Mouse (Mus musculus) liver, embryonic 14.5 days (tissue): ENCODE results near the gene Gca. TPM values are rescaled to one million over a fixed set of nuclear protein-coding genes. Genes with fewer than 3 reads are reported as not detected.

Source experiments
- ATAC-seq: fragments of 200-750 bp; cut with Nextera tagmentation; 2 replicates; pipeline ENCODE4 v1.8.0; 2017; ENCODE audit warnings: moderate number of reproducible peaks, mild to moderate bottlenecking, moderate library complexity; ENCODE audit not compliant: insufficient read depth
- DNase-seq, 3 experiments: peaks; one replicate each; pipeline ENCODE4 v3.0.0-alpha.2; 2012 to 2013; ENCODE audit warnings: low read depth in 3 of 3, low spot score in 3 of 3
- H3K27ac ChIP-seq: fragments of 300-500 bp; sonication (generic); 2 replicates; pipeline ENCODE4 v1.5.1; 2014; ENCODE audit warnings: moderate library complexity, mild to moderate bottlenecking, control low read depth, inconsistent platforms
- H3K27me3 ChIP-seq: fragments of 300-500 bp; sonication (generic); 2 replicates; pipeline ENCODE4 v1.6.1; 2014; ENCODE audit warnings: mild to moderate bottlenecking, low read length, moderate library complexity; ENCODE audit not compliant: control insufficient read depth, insufficient read depth
- H3K36me3 ChIP-seq: fragments of 300-500 bp; sonication (generic); replicated peaks from 2 replicates; pipeline ENCODE4 v1.6.1; 2014; ENCODE audit warnings: low read depth; ENCODE audit not compliant: control insufficient read depth, insufficient read depth
- H3K4me1 ChIP-seq, 2 experiments: fragments of 200-500 bp in 1 of 2; fragments of 300-500 bp in 1 of 2; sonication (generic) in 1 of 2; replicated peaks; 2 replicates each; pipeline ENCODE4 v1.6.1; 2012 to 2014; ENCODE audit warnings: antibody characterized with exemption in 1 of 2, inconsistent platforms in 1 of 2, low read length in 1 of 2; ENCODE audit not compliant: control insufficient read depth in 2 of 2, insufficient read depth in 2 of 2
- H3K4me2 ChIP-seq: fragments of 300-500 bp; sonication (generic); 2 replicates; pipeline ENCODE4 v1.6.1; 2014; ENCODE audit warnings: low read depth, mild to moderate bottlenecking, control low read depth, moderate library complexity
- H3K4me3 ChIP-seq, 2 experiments: fragments of 200-500 bp in 1 of 2; fragments of 300-500 bp in 1 of 2; sonication (generic) in 1 of 2; 2 replicates each; pipeline ENCODE4 v1.5.1; 2012 to 2014; ENCODE audit warnings: low read depth in 2 of 2, low read length in 2 of 2, mild to moderate bottlenecking in 2 of 2, control low read depth in 1 of 2, inconsistent platforms in 1 of 2, moderate library complexity in 1 of 2; ENCODE audit not compliant: insufficient read depth in 1 of 2
- H3K9ac ChIP-seq: fragments of 300-500 bp; sonication (generic); replicated peaks from 2 replicates; pipeline ENCODE4 v1.6.1; 2014; ENCODE audit warnings: mild to moderate bottlenecking, control low read depth, moderate library complexity
- H3K9me3 ChIP-seq: fragments of 300-500 bp; sonication (generic); 2 replicates; pipeline ENCODE4 v1.6.1; 2016; ENCODE audit warnings: low read length, mixed read lengths; ENCODE audit not compliant: control insufficient read depth
- CTCF ChIP-seq: IDR thresholded peaks from 2 replicates; pipeline ENCODE4 v1.5.1; 2016; ENCODE audit warnings: antibody characterized with exemption, low read depth, control low read depth
- EP300 ChIP-seq: IDR thresholded peaks from 2 replicates; pipeline ENCODE4 v1.6.1; 2016; ENCODE audit warnings: antibody characterized with exemption, low read depth
- WGBS: fragments of 180-500 bp; shearing (Covaris S2); extraction: QIAGEN DNeasy Blood & Tissue Kit; methylation state at CpG from one replicate; pipeline ENCODE4 v1.1.7; 2014; ENCODE audit not compliant: insufficient replicate concordance; 5-methylcytosine and 5-hydroxymethylcytosine counted together
- polyA plus RNA-seq, 2 experiments: library from polyadenylated mRNA; depleted of rRNA in 1 of 2; stranded (reverse) in 1 of 2; unstranded in 1 of 2; fragments of >200 nt; fragmentation: Nextera tagmentation in 1 of 2; extraction: Ambion mirVana in 1 of 2; gene quantifications; 2 replicates each; pipeline versions ENCODE4 v1.2.1 to v1.2.3; 2012 to 2014

Gene Gca
- polyA plus RNA-seq, 2 experiments, result 2.1 to 2.8 TPM

- Histone ChIP-seq H3K27ac (no peak overlapping the region; the same call in 1 of the 2 replicates), H3K27me3 (no peaks in the 10 kb centered on the region), H3K4me3 (peak overlapping the region; percentile 64 to 70), H3K4me1 (peaks cover 7 to 9% of the 10 kb centered on the region in 2 experiments), H3K9ac (peak overlapping the region; percentile 79), H3K4me2 (peak overlapping the region; percentile 87), H3K36me3 (no peaks in the 10 kb centered on the region), H3K9me3 (no peaks in the 10 kb centered on the region)
- 21% methylated on average over 12 of the region's 12 CpGs for WGBS
- TF ChIP-seq EP300 (no peak), CTCF (no peak)
- DNase-seq, result no peak
- ATAC-seq, result peak; percentile 47
These were observed 18.6 kb upstream of the Gca start for GRCm38 (mm10) chr2:62645475-62645874.

DNA sequence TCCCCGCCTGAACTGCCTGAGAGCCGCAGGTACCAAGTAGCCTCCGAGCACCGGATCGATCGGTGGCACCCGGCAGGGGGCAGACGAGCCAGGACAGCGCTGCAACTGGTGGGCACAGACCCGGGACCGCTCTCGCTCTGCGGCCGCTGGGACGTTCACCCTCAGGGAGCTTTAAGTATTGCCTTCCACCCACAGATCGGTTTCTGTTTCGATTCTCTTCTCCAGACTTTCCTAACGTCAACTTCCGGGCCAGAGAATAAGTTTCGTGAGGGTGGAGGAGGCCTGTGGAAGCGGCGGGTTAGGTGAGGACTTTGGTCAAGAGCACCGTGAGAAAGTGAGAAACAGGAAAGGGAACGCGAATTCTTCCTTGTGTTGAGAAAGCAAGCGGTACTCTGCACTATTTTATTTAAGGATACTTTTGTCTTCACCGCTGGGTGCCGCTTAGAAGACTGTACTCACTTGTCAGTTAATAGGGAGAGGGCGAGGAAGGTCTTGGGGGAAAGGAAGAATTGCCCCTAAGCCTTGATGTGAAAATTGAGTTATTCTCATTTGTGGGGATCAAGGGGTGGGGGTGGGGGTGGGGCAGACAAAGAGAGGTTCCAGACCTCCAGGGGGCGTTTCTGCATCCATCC is 18.0 kb upstream of the Gca start, which contains the start of gene Ifih1:
Gene Ifih1 (minus strand): TSS at position 242 of the 632 bp plus-strand sequence.
- peak within 1 kb of the TSS; percentile 64 to 70 for H3K4me3 ChIP-seq
- peak; percentile 86 for ATAC-seq
- peak; percentile 42 to 65 (median 44) for DNase-seq
- no peak for TF ChIP-seq EP300
- TF ChIP-seq CTCF, result peak; percentile 83
- H3K9ac ChIP-seq, result peak within 1 kb of the TSS; percentile 79
- H3K4me1 ChIP-seq, result peaks cover 7 to 9% of the 10 kb centered on the region in 2 experiments
- H3K27ac ChIP-seq, result peak within 1 kb of the TSS; percentile 65
- under 1% methylated on average over 30 of the region's 30 CpGs for WGBS
- no peaks in the 10 kb centered on the region for H3K36me3 ChIP-seq
- H3K9me3 ChIP-seq, result no peaks in the 10 kb centered on the region
- H3K27me3 ChIP-seq, result no peaks in the 10 kb centered on the region
- peak within 1 kb of the TSS; percentile 87 for H3K4me2 ChIP-seq

GRCm38 (mm10) chr2:62646671-62647289 is 17.3 kb upstream of the Gca start:
- ATAC-seq, result no peak
- Histone ChIP-seq H3K4me2 (peak overlapping the region; percentile 87), H3K27me3 (no peaks in the 10 kb centered on the region), H3K9ac (peak overlapping the region; percentile 79), H3K4me1 (peaks cover 7 to 9% of the 10 kb centered on the region in 2 experiments), H3K9me3 (no peaks in the 10 kb centered on the region), H3K4me3 (peak overlapping the region; percentile 64 to 70), H3K27ac (no peak overlapping the region), H3K36me3 (no peaks in the 10 kb centered on the region)
- no peak for TF ChIP-seq EP300
- no peak for TF ChIP-seq CTCF
- WGBS, result 29% methylated on average over 6 of the region's 6 CpGs
- no peak for DNase-seq

DNA sequence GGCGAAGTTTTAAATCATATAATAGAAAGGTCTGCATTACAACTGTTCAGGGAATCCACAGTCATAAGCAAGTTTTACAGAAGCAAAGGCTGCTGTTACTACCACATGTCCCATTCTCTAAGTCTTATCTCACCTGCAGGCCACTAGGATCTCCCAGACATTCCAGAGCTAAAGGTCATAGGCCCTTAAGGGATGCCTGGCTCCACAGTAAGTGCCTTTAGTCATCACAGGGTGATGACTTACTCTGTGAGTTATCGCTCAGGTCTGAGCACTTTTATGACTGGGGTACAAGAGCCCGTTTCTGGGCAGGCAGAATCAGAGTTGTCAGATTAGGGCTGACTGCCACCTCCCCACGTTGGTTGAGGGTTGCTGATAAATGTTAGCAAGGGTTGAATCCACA is 12.2 kb upstream of the Gca start:
- no peak overlapping the region for H3K9ac ChIP-seq
- DNase-seq (no peak), ATAC-seq (no peak)
- TF ChIP-seq CTCF (no peak), EP300 (no peak)
- H3K27me3 ChIP-seq, result no peaks in the 10 kb centered on the region
- H3K27ac ChIP-seq, result no peak overlapping the region
- no peak overlapping the region for H3K4me2 ChIP-seq
- H3K4me3 ChIP-seq, result no peak overlapping the region
- H3K9me3 ChIP-seq, result no peaks in the 10 kb centered on the region
- H3K4me1 ChIP-seq, result no peaks in the 10 kb centered on the region
- 29% methylated on average over 4 of the region's 4 CpGs for WGBS
- no peaks in the 10 kb centered on the region for H3K36me3 ChIP-seq

DNA sequence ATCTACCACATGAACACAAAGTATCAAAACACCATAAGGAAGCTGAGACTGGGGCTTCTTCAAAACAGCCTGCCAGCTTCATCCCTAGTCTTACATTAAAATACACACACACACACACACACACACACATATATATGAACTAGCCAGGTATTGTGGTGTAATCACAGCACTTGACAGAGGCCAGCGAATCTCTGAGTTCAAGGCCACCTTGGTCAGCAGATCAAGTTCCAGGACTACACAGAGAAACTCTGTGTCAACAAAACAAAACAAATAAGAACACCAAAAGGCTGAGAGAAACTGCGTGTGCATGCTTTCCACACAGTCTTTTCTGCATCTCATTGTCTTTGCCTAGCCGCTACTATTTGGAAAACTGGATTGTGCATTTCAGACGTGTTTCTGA is 11.6 kb upstream of the Gca start:
- no peaks in the 10 kb centered on the region for H3K36me3 ChIP-seq
- H3K27me3 ChIP-seq, result no peaks in the 10 kb centered on the region
- no peaks in the 10 kb centered on the region for H3K9me3 ChIP-seq
- H3K4me3 ChIP-seq, result no peak overlapping the region
- 50% methylated on average over 4 of the region's 4 CpGs for WGBS
- DNase-seq (no peak), ATAC-seq (no peak)
- no peak overlapping the region for H3K9ac ChIP-seq
- H3K4me1 ChIP-seq, result no peaks in the 10 kb centered on the region
- no peak overlapping the region for H3K27ac ChIP-seq
- no peak overlapping the region for H3K4me2 ChIP-seq
- TF ChIP-seq EP300, result no peak
- TF ChIP-seq CTCF, result no peak
